Mouse (Mus musculus): ENCODE results near the gene Tnfrsf25. TPM values are rescaled to one million over a fixed set of nuclear protein-coding genes. Genes with fewer than 3 reads are reported as not detected.
A peak's percentile ranks its signal among the peaks of the same experiment; 100 is the strongest.

Tnfrsf25 gene
- total RNA-seq, 1 experiment from 2014 or later: 0.69 TPM

DNA sequence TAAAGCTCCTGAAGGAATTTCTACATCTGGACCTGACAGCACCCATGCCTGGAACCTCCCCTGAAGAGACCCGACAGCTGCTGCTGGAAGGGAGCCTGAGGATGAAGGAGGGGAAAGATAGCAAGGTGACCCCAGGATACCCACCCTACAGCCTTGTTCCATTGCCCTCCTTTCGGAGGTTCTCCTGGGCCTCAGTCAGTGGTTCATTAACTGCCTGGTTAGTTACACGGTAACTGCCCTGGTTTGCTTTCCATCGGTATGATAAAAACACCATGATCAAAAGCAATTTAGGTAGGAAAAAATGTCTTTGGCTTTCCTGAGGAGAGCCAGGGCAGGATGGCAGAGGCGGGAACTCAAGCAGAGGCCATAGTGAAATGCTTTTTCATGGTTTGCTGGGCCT, 7.1 kb upstream of the Tnfrsf25 start:
- ATAC-seq (replicated peaks in 1 of 2; ENCODE audit: insufficient read depth in 1 of 2, low FRiP score in 2 of 2, low TSS enrichment in 1 of 2, low read depth in 1 of 2, poor library complexity in 2 of 2, severe bottlenecking in 2 of 2): no peak

DNA sequence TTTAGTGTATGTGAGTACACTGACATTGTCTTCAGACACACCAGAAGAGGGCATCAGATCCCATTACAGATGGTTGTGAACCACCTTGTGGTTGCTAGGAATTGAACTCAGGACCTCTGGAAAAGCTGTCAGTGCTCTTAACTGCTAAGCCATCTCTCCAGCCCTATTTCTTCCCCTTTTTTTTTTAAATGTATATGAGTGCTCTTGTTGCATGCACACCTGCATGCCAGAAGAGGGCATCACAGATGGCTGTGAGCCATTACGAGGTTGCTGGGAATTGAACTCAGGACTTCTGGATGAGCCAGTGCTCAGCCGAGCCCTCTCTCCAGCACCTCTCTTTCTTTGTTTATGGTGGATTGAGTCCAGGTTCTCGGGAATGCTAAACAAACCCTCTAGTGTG, 6.2 kb upstream of the Tnfrsf25 start:
- ATAC-seq (replicated peaks in 1 of 2; ENCODE audit: insufficient read depth in 1 of 2, low FRiP score in 2 of 2, low TSS enrichment in 1 of 2, low read depth in 1 of 2, poor library complexity in 2 of 2, severe bottlenecking in 2 of 2): no peak

DNA sequence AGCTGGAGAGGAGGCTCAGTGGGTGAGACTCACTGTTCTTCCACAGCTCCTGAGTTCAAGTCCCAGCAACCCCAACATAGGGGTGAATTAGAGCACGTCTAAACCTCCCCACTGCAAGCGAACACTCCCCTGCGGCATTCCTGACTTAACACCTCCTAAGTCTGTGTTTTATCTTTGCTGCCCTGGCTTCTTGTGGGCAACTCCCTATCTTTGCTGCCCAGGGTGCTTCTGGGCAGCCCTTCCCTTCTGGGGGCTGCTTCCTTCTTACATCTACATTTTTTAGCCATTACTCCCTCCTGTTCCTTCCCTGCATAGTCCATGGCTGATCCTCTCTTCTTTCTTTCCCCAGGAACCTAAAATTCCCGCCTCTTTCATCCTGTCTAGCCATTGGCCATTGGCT, 5.0 kb upstream of the Tnfrsf25 start:
- no peak for ATAC-seq (replicated peaks in 1 of 2; ENCODE audit: insufficient read depth in 1 of 2, low FRiP score in 2 of 2, low TSS enrichment in 1 of 2, low read depth in 1 of 2, poor library complexity in 2 of 2, severe bottlenecking in 2 of 2)

DNA sequence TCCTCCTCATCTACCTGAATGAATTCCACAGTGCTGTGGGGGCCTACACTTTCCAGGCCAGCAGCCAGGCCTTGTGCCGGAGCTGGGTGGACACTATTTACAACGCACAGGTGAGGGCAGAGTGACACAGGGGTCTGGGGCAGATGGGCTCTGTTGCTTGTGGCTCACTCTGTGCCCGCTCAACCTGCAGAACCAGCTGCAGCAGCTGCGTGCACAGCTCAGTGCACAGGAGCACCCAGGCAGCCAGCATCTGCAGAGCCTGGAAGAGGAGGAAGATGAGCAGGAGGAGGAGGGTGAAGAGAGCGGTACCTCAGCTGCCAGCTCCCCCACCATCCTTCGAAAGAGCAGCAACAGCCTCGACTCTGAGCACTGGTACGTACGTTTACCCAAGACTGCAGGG, 3.4 kb upstream of the Tnfrsf25 start:
- ATAC-seq (replicated peaks in 1 of 2; ENCODE audit: insufficient read depth in 1 of 2, low FRiP score in 2 of 2, low TSS enrichment in 1 of 2, low read depth in 1 of 2, poor library complexity in 2 of 2, severe bottlenecking in 2 of 2): no peak

DNA sequence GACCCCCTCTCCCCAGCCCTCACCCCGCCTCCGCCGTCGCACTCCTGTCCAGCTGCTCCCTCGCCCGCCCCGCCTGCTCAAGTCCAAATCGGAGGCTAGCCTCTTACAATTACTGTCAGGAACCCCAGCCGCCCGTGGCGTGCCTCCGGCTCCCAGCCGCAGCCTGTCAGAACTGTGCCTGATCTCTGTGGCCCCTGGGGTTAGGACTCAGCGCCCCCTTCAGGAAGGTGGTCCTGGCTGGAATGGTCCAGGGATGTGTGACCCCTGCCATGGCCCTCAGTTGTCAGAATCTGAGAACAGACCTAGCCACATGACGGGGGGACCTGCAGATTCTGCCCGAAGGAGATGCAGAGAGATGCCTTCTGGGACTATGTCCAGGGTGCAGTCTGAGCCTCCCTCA, 1.7 kb upstream of the Tnfrsf25 start:
- ATAC-seq (replicated peaks in 1 of 2; ENCODE audit: insufficient read depth in 1 of 2, low FRiP score in 2 of 2, low TSS enrichment in 1 of 2, low read depth in 1 of 2, poor library complexity in 2 of 2, severe bottlenecking in 2 of 2): no peak

DNA sequence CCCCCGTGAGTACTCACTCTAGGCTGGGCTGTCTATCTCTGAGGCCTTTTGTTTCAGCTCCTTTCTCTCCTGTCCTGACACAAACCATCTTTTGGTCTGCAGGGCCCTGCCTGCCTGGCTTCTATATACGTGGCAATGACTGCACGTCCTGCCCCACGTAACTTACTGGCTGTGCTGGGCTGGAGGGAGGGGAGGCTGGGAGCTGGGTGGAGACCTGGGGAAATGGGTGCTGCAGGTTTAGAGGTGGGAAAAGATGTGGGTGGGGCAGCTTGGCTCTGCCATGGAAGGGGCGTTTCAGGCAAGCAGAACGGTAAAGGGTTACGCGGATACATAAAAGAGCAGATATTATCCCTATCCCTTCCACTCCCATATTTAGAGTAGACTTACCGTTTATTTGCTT, 1.8 kb downstream of the Tnfrsf25 start:
- ATAC-seq (replicated peaks in 1 of 2; ENCODE audit: insufficient read depth in 1 of 2, low FRiP score in 2 of 2, low TSS enrichment in 1 of 2, low read depth in 1 of 2, poor library complexity in 2 of 2, severe bottlenecking in 2 of 2): no peak

DNA sequence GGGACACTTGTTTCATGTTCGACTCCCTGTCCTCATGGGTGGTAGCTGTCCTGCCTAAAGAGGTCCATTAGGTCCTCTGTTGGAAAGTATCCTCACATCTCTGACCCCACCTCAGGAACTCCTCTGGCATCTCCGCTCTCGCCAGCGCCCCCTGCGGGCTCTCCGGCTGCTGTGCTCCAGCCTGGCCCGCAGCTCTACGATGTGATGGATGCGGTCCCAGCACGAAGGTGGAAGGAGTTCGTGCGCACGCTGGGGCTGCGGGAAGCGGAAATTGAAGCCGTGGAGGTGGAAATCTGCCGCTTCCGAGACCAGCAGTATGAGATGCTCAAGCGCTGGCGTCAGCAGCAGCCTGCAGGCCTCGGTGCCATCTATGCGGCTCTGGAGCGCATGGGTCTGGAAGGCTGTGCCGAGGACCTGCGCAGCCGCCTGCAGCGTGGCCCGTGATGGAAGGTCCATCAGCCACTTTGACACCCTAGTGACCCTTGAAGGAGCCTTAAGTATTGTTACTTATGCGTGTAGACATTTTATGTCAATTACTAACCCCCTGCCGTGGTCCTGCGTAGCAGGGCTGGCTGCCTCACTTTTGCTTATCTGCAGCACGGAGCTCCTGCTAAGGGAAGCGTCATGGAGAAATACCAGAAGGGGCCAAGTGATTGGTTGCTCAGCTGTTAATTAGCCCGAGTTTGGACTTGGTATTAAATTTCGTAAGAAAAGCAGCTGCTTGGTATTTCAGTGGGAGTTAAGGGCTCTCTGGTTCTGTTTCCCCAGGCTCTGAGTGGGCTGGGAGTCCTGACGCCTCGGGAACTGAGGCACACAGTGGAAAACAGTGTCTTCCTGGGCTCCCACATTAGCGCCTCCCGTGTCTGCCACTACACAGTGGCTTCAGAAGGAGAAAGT, 3.9 kb downstream of the Tnfrsf25 start:
- no peak for ATAC-seq (replicated peaks in 1 of 2; ENCODE audit: insufficient read depth in 1 of 2, low FRiP score in 2 of 2, low TSS enrichment in 1 of 2, low read depth in 1 of 2, poor library complexity in 2 of 2, severe bottlenecking in 2 of 2)

DNA sequence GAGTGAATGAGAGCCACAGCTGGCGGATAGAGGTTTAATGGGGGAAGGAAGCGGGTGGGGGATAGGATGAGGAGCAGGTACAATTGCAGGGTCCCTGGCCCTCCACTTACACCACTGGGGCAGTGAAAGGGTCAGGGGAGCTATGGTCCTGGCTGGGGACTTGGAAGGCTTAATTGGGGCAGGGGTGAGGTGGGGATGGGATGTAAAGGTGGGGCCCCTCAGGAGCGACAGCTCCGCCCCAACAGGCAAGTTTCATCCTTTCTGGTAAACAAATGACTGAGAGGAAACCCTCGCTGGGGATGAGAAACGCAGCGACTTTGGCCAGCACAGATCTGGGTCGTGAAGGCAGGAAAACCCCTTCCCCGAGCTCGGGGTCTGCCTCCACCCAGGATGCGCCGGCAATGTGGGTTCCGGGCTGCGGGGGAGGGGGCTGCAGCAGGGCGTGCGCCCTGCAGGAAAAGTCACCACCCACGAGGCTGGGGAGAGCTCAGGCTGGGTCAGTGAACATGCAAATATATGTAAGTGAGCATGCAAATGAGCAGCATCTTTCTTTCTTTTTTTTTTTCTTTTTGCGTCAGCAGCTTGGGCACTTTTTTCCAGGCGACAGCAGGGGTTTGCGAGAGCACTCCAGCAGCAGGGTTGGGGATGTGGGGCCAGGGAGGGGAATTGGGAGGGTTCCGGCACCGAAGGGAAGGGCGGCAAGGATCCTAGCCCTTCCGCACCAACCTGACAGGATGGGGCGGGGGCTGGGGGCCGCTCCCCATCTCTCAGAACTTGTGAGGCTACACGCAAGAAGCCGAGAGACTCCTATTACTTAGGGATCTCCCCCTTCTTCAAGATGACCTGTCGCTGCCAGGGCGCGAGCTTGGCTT, 4.8 kb downstream of the Tnfrsf25 start:
- ATAC-seq (replicated peaks in 1 of 2; ENCODE audit: insufficient read depth in 1 of 2, low FRiP score in 2 of 2, low TSS enrichment in 1 of 2, low read depth in 1 of 2, poor library complexity in 2 of 2, severe bottlenecking in 2 of 2): no peak

DNA sequence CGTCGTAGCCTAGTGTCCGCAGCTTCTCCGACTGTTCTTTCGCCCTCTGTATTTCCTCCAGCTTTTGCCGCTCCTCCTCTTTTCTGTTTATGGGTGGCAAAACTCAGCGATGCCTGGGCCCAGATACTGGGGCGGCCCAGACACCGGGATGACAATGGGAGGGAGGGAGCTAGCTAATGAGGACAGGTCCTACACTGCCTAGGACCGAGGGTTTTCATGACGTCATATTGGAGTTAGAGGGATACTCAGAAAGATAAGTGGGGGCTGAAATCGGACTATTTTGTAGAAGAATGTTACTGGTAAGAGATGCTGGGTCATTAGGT, 5.4 kb downstream of the Tnfrsf25 start:
- no peak for ATAC-seq (replicated peaks in 1 of 2; ENCODE audit: insufficient read depth in 1 of 2, low FRiP score in 2 of 2, low TSS enrichment in 1 of 2, low read depth in 1 of 2, poor library complexity in 2 of 2, severe bottlenecking in 2 of 2)

DNA sequence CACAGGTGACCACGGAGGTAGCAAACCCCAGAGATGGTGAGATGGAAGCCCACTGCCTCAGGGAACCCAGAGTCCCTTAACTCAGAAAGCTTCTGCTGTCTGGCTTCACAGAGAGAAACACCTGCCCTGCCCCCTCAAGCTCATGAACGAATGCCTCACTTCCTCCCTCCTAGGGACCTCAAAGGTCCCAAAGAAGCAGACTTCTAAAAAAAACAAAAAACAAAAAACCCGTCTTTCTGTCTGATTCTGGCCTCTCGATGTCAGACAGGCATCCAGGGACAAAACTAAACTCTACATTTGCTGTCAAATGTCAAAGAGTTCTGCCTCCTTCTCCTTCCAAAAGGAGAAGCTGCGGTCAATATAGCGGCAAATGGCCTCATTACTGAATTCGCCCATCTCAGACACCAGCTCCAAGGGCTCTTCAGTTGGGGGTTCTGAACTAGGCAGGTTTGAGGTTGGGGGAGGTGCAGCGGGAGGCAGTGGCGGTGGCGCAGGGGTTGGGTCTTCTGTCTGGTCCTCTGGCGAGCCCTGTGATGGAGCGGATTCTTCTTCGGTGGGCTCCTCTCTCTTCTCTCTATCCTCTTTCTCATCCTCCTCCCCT, 8.7 kb downstream of the Tnfrsf25 start:
- ATAC-seq (replicated peaks in 1 of 2; ENCODE audit: insufficient read depth in 1 of 2, low FRiP score in 2 of 2, low TSS enrichment in 1 of 2, low read depth in 1 of 2, poor library complexity in 2 of 2, severe bottlenecking in 2 of 2): peak; percentile 33 to 48

DNA sequence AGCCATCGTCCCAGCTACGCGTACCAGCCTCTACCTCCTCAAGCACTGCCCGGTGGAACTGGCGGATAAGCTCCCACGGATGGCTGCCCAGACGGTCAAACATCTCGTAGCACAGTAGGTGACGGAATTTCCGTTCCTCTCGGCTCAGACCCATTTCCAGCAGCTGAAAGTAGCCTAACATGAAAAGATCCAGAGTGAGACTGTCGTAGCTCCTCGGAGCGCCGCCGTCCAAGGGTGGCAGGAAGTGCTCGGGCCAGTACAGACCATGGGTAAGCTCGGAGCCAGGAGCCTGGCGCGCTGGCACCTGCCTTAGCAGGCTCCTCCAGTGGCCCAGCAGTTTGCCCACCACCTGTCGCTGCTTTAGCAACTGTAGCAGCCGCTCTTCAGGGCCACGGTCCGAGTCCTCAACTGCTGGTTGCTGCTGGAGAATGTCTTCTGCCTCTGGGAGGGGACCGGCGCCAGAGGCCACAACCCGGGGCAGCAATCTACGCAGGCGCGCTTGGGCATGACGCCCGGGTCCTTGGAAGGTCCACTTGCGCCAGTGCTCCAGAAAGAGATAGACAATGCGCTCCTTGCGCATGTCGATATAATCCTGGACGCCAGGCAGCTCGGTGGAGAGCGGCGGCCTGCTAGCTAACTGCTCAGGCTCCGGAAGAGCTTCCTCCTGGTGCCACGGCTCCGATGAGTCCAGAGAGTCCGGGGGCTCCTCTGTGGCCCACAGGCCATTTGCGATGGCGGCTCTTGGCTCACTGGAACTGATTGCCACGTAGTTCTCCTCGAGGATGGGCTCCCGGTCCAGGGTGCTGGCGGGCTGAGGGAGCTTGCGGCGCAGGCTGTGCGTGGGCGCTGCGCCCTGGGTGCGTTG, 9.7 kb downstream of the Tnfrsf25 start:
- peak in 1 of 2 experiments; percentile 6; a peak in 1 of 4 replicates for ATAC-seq (replicated peaks in 1 of 2; ENCODE audit: insufficient read depth in 1 of 2, low FRiP score in 2 of 2, low TSS enrichment in 1 of 2, low read depth in 1 of 2, poor library complexity in 2 of 2, severe bottlenecking in 2 of 2)

DNA sequence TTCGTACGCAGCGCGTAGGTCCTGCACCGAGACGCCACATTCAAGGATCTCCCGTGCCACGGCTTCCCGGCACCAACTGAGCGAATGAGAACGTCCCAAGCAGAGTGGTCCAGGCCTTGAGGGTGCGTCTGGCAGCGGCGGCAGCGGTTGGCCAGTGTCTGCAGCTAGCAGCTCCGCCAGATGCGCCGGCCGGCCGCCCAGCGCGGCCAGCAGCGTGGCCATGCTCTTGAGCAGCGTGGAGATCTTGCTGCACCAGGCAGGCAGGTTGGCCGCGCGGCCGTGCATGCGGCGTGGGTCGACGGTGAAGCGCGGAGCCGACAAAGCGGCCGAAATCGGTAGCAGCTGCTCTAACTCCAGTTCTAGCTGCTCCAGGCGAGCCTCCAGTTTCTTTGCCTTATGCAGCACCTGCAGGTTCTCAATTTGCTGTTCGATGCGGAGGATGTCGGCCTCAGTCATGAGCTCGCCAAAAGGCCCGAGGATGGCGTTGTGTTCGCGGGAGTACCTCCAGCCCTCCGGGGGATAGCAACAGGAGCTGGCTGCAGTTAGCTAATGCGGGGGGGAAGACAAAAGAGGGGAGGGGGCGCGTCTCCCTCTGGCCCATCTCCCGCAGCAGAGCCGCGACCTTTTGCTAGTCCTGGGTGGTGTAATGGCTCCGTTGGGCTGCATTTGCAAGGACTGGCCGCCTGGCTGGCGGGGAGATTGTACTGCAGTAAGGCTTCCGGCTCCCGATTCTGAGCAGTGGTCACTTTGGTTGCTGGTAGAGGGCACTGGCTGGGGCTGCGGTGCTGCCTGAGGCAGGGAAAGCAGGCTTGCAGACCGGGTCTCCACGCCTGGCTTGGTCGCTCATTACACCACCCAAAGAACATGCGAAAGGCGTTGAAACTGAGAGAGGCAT, 10.5 kb downstream of the Tnfrsf25 start:
- ATAC-seq (replicated peaks in 1 of 2; ENCODE audit: insufficient read depth in 1 of 2, low FRiP score in 2 of 2, low TSS enrichment in 1 of 2, low read depth in 1 of 2, poor library complexity in 2 of 2, severe bottlenecking in 2 of 2): no peak

DNA sequence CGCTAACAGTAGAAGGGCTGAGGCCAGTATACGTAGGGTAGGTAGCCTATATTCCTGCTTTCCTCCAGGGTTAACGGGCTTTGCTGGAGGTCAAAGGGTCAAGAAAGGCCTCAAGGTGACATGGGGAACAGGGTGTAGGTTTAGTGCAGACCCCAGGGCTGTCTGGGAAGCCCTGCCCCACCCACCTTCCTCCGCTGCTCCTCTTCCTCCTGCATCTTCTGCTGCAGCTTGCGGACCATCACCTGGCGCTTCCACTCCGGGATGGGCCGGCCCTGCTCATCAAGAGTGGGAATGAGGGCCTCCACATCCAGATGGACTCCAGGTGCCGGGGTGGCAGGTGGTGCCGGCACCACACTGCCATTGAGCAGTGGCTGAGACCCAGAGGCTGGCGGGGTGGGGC, 12.2 kb downstream of the Tnfrsf25 start:
- no peak for ATAC-seq (replicated peaks in 1 of 2; ENCODE audit: insufficient read depth in 1 of 2, low FRiP score in 2 of 2, low TSS enrichment in 1 of 2, low read depth in 1 of 2, poor library complexity in 2 of 2, severe bottlenecking in 2 of 2)

DNA sequence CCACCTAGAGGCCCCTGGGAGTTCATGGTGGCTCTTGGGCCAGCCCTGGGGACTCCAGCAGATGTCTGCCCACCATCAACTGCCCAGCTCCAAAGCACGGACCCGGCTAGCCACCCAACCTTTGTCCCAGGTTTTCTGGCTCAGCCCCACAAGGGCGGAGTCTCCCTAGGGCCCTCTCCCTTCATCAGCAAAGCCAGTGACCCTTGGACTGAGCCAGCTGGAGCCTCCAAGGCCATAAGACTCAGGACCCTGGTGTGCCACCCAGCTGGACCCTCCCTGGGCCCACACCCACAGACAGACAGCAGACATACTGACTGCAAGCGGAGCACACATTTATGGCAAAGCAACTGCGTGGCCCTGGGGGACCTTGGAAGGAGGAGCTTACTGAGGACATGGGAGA, 13.1 kb downstream of the Tnfrsf25 start:
- no peak for ATAC-seq (replicated peaks in 1 of 2; ENCODE audit: insufficient read depth in 1 of 2, low FRiP score in 2 of 2, low TSS enrichment in 1 of 2, low read depth in 1 of 2, poor library complexity in 2 of 2, severe bottlenecking in 2 of 2)

DNA sequence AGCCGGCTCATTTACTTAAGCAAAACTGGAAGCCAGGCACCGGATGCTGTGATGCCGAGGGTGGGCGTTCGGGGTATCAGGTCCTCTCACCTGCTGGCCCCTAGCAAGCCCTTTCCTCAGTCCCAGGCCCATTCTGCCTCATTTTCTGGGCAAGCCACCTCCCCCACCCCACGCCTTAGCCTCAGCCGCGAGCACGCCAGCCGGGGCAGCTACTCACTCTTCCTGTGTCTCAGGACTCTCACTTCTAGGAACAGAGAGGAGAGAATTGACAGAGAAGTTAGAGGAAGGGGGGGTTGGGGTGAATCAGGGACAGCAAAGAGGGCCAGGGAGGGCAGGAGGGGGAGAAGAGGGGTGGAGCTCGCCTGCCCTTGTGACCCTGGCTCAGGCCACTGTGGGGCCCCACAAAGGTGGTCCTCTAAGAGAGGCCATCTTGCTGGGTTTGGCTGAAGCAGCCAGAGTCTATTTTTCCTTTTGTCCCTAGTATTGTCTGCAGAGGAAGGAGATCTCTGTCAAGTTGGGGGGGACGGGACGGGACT, 13.7 kb downstream of the Tnfrsf25 start:
- no peak for ATAC-seq (replicated peaks in 1 of 2; ENCODE audit: insufficient read depth in 1 of 2, low FRiP score in 2 of 2, low TSS enrichment in 1 of 2, low read depth in 1 of 2, poor library complexity in 2 of 2, severe bottlenecking in 2 of 2)
